Mouse (Mus musculus): Measurements from ENCODE around the gene Aurkb.
A peak's percentile ranks its signal among the peaks of the same experiment; 100 is the strongest.

GRCm38 (mm10) chr11:69094697-69095429, 49.4 kb downstream of the Aurkb start, which contains the start of gene Per1:
- TF ChIP-seq EP300 (IDR thresholded peaks at IDR 0.05; ENCODE audit: insufficient read depth, low read depth, low read length) (peak; percentile 50; the same call in 1 of the 2 replicates), CTCF (IDR thresholded peaks at IDR 0.05; ENCODE audit: low read depth, low read length) (no peak), POLR2A (IDR thresholded peaks at IDR 0.05; ENCODE audit: insufficient read depth, low read length) (no peak)
